Mouse (Mus musculus): ENCODE data around the gene Fabp6.

DNA sequence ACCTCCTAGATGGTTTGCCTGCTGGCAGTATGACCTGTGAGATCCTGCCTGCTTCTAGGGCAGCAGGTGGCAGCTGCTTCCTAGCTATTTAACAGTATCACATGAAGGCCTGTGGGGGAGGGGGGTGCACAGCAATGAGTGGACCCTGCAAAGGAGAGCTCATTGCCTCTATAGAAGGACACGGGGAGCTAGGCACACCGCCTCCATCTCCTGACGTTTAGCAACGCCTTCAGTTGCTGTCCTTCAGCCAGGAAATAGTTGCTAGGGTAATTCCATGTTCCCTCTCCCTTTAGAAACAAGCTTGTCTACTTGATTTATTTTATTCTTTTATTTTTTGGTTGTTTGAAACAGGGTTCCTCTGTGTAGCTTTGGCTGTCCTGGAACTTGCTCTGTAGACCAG lies 35.4 kb upstream of the Fabp6 start:
- TF ChIP-seq CTCF (IDR thresholded peaks at IDR 0.05; ENCODE audit: control insufficient read depth, insufficient read depth, insufficient replicate concordance, low read depth, low read length) (no peak), POLR2A (IDR thresholded peaks at IDR 0.05; ENCODE audit: control insufficient read depth, low read depth, low read length) (no peak)
